Mouse (Mus musculus) lung, embryonic 14.5 days (tissue): ENCODE measurements around the gene Tmem87a. TPM values are rescaled to one million over a fixed set of nuclear protein-coding genes. Genes with fewer than 3 reads are reported as not detected.

Experiments
- ATAC-seq: fragments of 200-750 bp; cut with Nextera tagmentation; 2 replicates; pipeline ENCODE4 v1.8.0; 2017; ENCODE audit warnings: mild to moderate bottlenecking, moderate TSS enrichment, moderate library complexity; ENCODE audit not compliant: insufficient read depth
- DNase-seq: peaks from one replicate; pipeline ENCODE4 v3.0.0-alpha.2; 2015
- H3K27ac ChIP-seq: fragments of 300-500 bp; sonication (generic); 2 replicates; pipeline ENCODE4 v1.5.1; 2014; ENCODE audit warnings: low read depth, mild to moderate bottlenecking, moderate library complexity
- H3K27me3 ChIP-seq: fragments of 300-500 bp; sonication (generic); 2 replicates; pipeline ENCODE4 v1.6.1; 2014; ENCODE audit warnings: low read length, control low read depth; ENCODE audit not compliant: insufficient read depth
- H3K36me3 ChIP-seq: fragments of 300-500 bp; sonication (generic); 2 replicates; pipeline ENCODE4 v1.6.1; 2014; ENCODE audit warnings: control low read depth; ENCODE audit not compliant: insufficient read depth
- H3K4me1 ChIP-seq: fragments of 300-500 bp; sonication (generic); 2 replicates; pipeline ENCODE4 v1.6.1; 2014; ENCODE audit warnings: antibody characterized with exemption, control low read depth; ENCODE audit not compliant: insufficient read depth
- H3K4me2 ChIP-seq: fragments of 300-500 bp; sonication (generic); 2 replicates; pipeline ENCODE4 v1.6.1; 2014; ENCODE audit warnings: mild to moderate bottlenecking
- H3K4me3 ChIP-seq: fragments of 300-500 bp; sonication (generic); 2 replicates; pipeline ENCODE4 v1.5.1; 2014; ENCODE audit warnings: low read depth, low read length
- H3K9ac ChIP-seq: fragments of 300-500 bp; sonication (generic); 2 replicates; pipeline ENCODE4 v1.6.1; 2014
- H3K9me3 ChIP-seq: fragments of 300-500 bp; sonication (generic); 2 replicates; pipeline ENCODE4 v1.6.1; 2016; ENCODE audit warnings: low read depth, low read length, control low read depth
- CTCF ChIP-seq: IDR thresholded peaks from 2 replicates; pipeline ENCODE4 v1.5.1; 2016; ENCODE audit warnings: antibody characterized with exemption, low read depth
- WGBS: fragments of 180-500 bp; shearing (Covaris S2); extraction: QIAGEN DNeasy Blood & Tissue Kit; methylation state at CpG from one replicate; pipeline ENCODE4 v1.1.7; 2014; 5-methylcytosine and 5-hydroxymethylcytosine counted together
- polyA plus RNA-seq: library from polyadenylated mRNA; unstranded; fragments of >200 nt; fragmentation: Nextera tagmentation; extraction: Ambion mirVana; gene quantifications from 2 replicates; pipeline ENCODE4 v1.2.1, GENCODE M21; 2014

Tmem87a gene
- polyA plus RNA-seq, 1 experiment from 2014 or later = 12.4 TPM

DNA sequence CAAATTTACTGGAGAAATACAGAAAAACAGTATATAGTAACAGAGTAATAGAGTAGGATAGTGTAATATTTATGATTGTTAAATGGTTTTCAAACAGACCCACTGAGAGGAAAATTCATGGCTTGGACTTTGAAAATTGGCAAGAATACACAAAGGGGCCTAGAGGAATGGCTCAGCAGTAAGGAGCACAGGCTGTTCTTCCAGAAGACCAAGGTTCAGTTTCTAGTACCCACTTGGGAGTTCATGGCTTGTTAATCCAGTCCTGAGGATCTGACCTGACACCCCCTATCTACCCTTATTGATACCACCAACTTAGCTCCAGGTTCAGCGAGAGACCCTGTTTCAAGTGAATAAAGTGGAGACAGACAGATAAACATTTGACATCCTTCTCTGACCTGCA, 6.0 kb downstream of the Tmem87a start:
- peaks cover 6% of the 10 kb centered on the region; the same call in 1 of the 2 replicates for H3K4me1 ChIP-seq
- no peak overlapping the region for H3K4me3 ChIP-seq
- TF ChIP-seq CTCF = no peak
- peaks cover 45% of the 10 kb centered on the region for H3K36me3 ChIP-seq
- H3K9me3 ChIP-seq = no peaks in the 10 kb centered on the region
- no peak overlapping the region for H3K4me2 ChIP-seq
- ATAC-seq (no peak), DNase-seq (no peak)
- H3K9ac ChIP-seq = no peak overlapping the region
- H3K27me3 ChIP-seq = no peaks in the 10 kb centered on the region
- no peak overlapping the region for H3K27ac ChIP-seq
- 77% methylated on average over 1 of the region's 1 CpGs for WGBS

- peak; percentile 9 for DNase-seq
- no peak overlapping the region for H3K27ac ChIP-seq
- H3K9ac ChIP-seq = no peak overlapping the region
- no peaks in the 10 kb centered on the region for H3K4me1 ChIP-seq
- H3K9me3 ChIP-seq = no peaks in the 10 kb centered on the region
- H3K4me2 ChIP-seq = no peak overlapping the region
- ATAC-seq = no peak
- H3K4me3 ChIP-seq = no peak overlapping the region
- H3K27me3 ChIP-seq = no peaks in the 10 kb centered on the region
- no peak for TF ChIP-seq CTCF
- H3K36me3 ChIP-seq = peaks cover 74% of the 10 kb centered on the region
These were observed 11.5 kb downstream of the Tmem87a start for GRCm38 (mm10) chr2:120392406-120392805.

GRCm38 (mm10) chr2:120390934-120391333, 13.0 kb downstream of the Tmem87a start:
- Histone ChIP-seq H3K9ac (no peak overlapping the region), H3K4me2 (no peak overlapping the region), H3K36me3 (peaks cover 66% of the 10 kb centered on the region), H3K27me3 (no peaks in the 10 kb centered on the region), H3K4me3 (no peak overlapping the region), H3K27ac (no peak overlapping the region), H3K4me1 (no peaks in the 10 kb centered on the region), H3K9me3 (no peaks in the 10 kb centered on the region)
- no peak for ATAC-seq
- WGBS = 84% methylated on average over 1 of the region's 1 CpGs
- no peak for TF ChIP-seq CTCF
- no peak for DNase-seq

GRCm38 (mm10) chr2:120389376-120389775, 14.5 kb downstream of the Tmem87a start:
- H3K9ac ChIP-seq = no peak overlapping the region
- no peaks in the 10 kb centered on the region for H3K27me3 ChIP-seq
- peaks cover 65% of the 10 kb centered on the region for H3K36me3 ChIP-seq
- no peak for ATAC-seq
- no peak overlapping the region for H3K4me2 ChIP-seq
- no peak for DNase-seq
- no peak overlapping the region for H3K4me3 ChIP-seq
- H3K4me1 ChIP-seq = no peaks in the 10 kb centered on the region
- 67% methylated on average over 3 of the region's 3 CpGs for WGBS
- no peak overlapping the region for H3K27ac ChIP-seq
- no peaks in the 10 kb centered on the region for H3K9me3 ChIP-seq
- no peak for TF ChIP-seq CTCF

GRCm38 (mm10) chr2:120387291-120387690, 16.6 kb downstream of the Tmem87a start:
- Histone ChIP-seq H3K4me1 (no peaks in the 10 kb centered on the region), H3K9ac (no peak overlapping the region), H3K27ac (no peak overlapping the region), H3K4me2 (no peak overlapping the region), H3K9me3 (no peaks in the 10 kb centered on the region), H3K36me3 (peaks cover 61% of the 10 kb centered on the region), H3K4me3 (no peak overlapping the region), H3K27me3 (no peaks in the 10 kb centered on the region)
- DNase-seq (no peak), ATAC-seq (no peak)
- 98% methylated on average over 1 of the region's 1 CpGs for WGBS
- no peak for TF ChIP-seq CTCF

DNA sequence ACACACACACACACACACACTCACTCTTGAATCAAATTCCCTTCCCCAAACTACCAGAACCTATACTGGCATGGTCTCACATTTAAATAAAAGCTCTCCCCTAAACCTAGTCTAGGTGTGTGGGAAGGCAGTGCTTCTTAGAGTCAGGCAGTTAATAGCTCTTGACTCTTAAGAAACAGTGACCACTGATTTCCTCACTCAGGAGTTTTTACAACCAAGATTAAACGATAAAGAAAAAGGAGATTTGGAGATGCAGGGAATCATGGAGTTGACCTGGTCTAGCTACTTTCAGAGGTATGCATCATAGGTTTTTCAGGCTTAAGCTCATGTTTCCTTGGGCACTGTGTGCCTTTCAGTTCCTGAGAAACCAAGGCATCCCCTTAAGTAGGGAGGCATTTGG, 17.6 kb downstream of the Tmem87a start:
- Histone ChIP-seq H3K4me1 (no peaks in the 10 kb centered on the region), H3K9ac (no peak overlapping the region), H3K4me3 (no peak overlapping the region), H3K27ac (no peak overlapping the region), H3K9me3 (no peaks in the 10 kb centered on the region), H3K27me3 (no peaks in the 10 kb centered on the region), H3K4me2 (no peak overlapping the region), H3K36me3 (peaks cover 63% of the 10 kb centered on the region)
- WGBS = 92% methylated on average over 1 of the region's 1 CpGs
- no peak for DNase-seq
- TF ChIP-seq CTCF = no peak
- no peak for ATAC-seq

GRCm38 (mm10) chr2:120373858-120374257, 30.1 kb downstream of the Tmem87a start:
- no peak overlapping the region for H3K9ac ChIP-seq
- H3K4me3 ChIP-seq = no peak overlapping the region
- no peak for TF ChIP-seq CTCF
- 83% methylated on average over 4 of the region's 4 CpGs for WGBS
- H3K27me3 ChIP-seq = no peaks in the 10 kb centered on the region
- peaks cover 72% of the 10 kb centered on the region for H3K36me3 ChIP-seq
- ATAC-seq = no peak
- H3K4me2 ChIP-seq = no peak overlapping the region
- no peaks in the 10 kb centered on the region for H3K4me1 ChIP-seq
- no peak overlapping the region for H3K27ac ChIP-seq
- no peaks in the 10 kb centered on the region for H3K9me3 ChIP-seq
- no peak for DNase-seq
